Mouse (Mus musculus) mammary gland, adult 2 months (tissue): ENCODE data around the gene H2-M10.1. TPM values are rescaled to one million over a fixed set of nuclear protein-coding genes. Genes with fewer than 3 reads are reported as not detected.

Experiments
- polyA plus RNA-seq: library from polyadenylated mRNA; depleted of rRNA; stranded (reverse); fragments of >200 nt; gene quantifications from 2 replicates; pipeline ENCODE4 v1.2.3, GENCODE M21; 2012; ENCODE audit warnings: low replicate concordance; rRNA removed

H2-M10.1 gene
- not detected in 2 replicates for polyA plus RNA-seq

DNA sequence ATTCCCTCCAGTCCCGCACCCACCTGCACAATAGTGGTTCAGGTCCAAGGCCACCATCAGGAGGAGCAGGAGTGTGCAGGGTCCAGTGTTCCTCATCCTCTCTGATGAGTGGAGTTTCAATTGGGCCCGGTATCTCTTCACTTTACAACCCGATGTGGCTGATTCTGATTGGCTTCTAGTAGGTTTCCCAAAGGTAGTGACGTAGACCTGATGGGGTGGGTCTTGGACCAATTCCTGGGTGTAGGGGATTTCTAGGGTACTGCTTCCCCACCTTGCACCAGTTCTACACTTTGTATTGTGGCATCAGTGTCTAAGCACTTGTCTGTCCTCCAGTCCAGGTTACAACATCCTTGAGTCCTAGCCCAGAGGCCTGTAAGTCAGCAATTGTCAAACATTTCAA is at the start of gene H2-M10.1:
Gene H2-M10.1 (minus strand): TSS at position 101 of the 400 bp plus-strand sequence.

DNA sequence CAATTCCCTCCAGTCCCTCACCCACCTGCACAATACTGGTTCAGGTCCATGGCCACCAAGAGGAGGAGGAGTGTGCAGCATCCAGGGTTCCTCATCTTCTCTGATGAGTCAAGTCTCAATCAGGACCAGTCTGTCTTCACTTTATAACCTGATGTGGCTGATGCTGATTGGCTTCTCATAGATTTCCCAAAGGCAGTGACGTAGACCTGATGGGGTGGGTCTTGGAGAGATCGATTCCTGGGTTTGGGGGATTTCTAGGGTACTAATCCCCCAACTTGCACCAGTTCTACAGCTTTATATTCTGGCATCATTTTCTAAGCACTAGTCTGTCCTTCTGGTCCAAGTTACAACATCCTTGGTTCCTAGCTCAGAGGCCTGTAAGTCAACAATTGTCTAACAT is 42.4 kb upstream of the H2-M10.1 start, which contains the start of gene H2-M10.3:
Gene H2-M10.3 (minus strand): TSS at position 101 of the 400 bp plus-strand sequence.

DNA sequence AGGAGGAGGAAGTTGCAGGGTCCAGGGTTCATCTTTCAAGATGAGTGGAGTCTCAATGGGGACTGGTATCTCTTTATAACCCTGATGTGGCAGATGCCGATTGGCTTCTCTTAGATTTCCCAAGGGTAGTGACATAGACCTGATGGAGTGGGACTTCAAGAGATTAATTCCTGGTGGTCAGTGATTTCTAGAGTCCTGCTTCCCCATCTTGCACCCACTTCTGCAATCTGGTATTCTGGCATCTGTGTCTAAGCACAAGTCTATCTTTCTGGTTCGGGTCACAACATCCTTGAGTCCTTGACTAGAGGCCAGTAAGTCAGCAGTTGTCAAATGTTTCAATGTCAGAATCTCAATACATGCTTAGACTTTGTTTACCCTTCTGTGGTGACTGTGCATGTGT is 39.6 kb downstream of the H2-M10.1 start, which contains the start of gene H2-M10.2:
Gene H2-M10.2 (minus strand): TSS at position 101 of the 400 bp plus-strand sequence.

Other genes with a start within 250 kb of the H2-M10.1 start
- gene Gm19684, start 204.5 kb downstream of the H2-M10.1 start, polyA plus RNA-seq, result 0.57 and 0.60 TPM in 2 replicates
- 0.17 and 0.23 TPM in 2 replicates for gene Gm7030, start 196.7 kb downstream of the H2-M10.1 start, polyA plus RNA-seq
- 0.17 TPM in 1 of 2 replicates, not detected in the other for gene Gm8909, start 157.6 kb downstream of the H2-M10.1 start, polyA plus RNA-seq
- gene H2-T3, start 135.9 kb downstream of the H2-M10.1 start, polyA plus RNA-seq, result 0.07 TPM in 1 of 2 replicates, not detected in the other
- 54.3 and 107 TPM in 2 replicates for gene Rpp21, start 68.1 kb downstream of the H2-M10.1 start, polyA plus RNA-seq
- 12.0 and 17.1 TPM in 2 replicates for gene Trim39, start 53.9 kb downstream of the H2-M10.1 start, polyA plus RNA-seq
- gene H2-M10.2, start 39.7 kb downstream of the H2-M10.1 start, polyA plus RNA-seq, result not detected in 2 replicates
- gene H2-M10.3, start 42.3 kb upstream of the H2-M10.1 start, polyA plus RNA-seq, result not detected in 2 replicates
- gene H2-M10.4, start 136.2 kb upstream of the H2-M10.1 start, polyA plus RNA-seq, result not detected in 2 replicates
- 0.11 TPM in 1 of 2 replicates, not detected in the other for gene H2-M11, start 220.9 kb upstream of the H2-M10.1 start, polyA plus RNA-seq